Mouse (Mus musculus): ENCODE results near the gene Osbpl10. TPM values are rescaled to one million over a fixed set of nuclear protein-coding genes. Genes with fewer than 3 reads are reported as not detected.

Gene Osbpl10
- polyA plus RNA-seq, 1 experiment from 2014 or later, result 1.4 TPM

DNA sequence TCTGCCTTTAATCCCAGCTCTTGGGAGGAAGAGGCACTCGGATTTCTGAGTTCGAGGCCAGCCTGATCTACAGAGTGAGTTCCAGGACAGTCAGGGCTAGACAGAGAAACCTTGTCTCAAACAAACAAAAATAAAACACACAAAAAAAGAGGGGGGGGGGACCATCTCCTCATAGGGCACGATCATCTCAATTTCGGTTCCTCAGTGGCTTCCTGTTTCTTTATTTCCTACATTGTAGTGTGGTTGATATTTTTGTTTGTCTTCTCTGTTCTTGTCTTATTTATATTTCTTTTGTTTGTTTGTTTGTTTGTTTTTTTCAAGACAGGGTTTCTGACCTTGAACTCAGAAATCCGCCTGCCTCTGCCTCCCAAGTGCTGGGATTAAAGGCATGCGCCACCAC is 18.1 kb downstream of the Osbpl10 start:
- no peak for TF ChIP-seq EP300 (optimal IDR thresholded peaks at IDR 0.05)
- no peak for TF ChIP-seq CTCF (IDR thresholded peaks at IDR 0.05; ENCODE audit: low read depth)
- H3K4me2 ChIP-seq (replicated peaks; ENCODE audit: low read depth), result no peak overlapping the region
- no peak for DNase-seq (ENCODE audit: low spot score)
- no peak for ATAC-seq (ENCODE audit: low FRiP score, low TSS enrichment)
- no peak overlapping the region for H3K4me3 ChIP-seq (ENCODE audit: low read depth, low read length)
- no peak overlapping the region for H3K9ac ChIP-seq (ENCODE audit: low read length)
- H3K27me3 ChIP-seq (ENCODE audit: control insufficient read depth, insufficient read depth, low read length), result no peaks in the 10 kb centered on the region
- H3K4me1 ChIP-seq (replicated peaks; ENCODE audit: control insufficient read depth, insufficient read depth), result no peaks in the 10 kb centered on the region
- no peaks in the 10 kb centered on the region for H3K9me3 ChIP-seq (ENCODE audit: control insufficient read depth, low read length)
- 94% methylated on average over 6 of the region's 6 CpGs for WGBS
- H3K27ac ChIP-seq (replicated peaks), result no peak overlapping the region
- no peaks in the 10 kb centered on the region for H3K36me3 ChIP-seq (ENCODE audit: control insufficient read depth, insufficient read depth, low read length)

DNA sequence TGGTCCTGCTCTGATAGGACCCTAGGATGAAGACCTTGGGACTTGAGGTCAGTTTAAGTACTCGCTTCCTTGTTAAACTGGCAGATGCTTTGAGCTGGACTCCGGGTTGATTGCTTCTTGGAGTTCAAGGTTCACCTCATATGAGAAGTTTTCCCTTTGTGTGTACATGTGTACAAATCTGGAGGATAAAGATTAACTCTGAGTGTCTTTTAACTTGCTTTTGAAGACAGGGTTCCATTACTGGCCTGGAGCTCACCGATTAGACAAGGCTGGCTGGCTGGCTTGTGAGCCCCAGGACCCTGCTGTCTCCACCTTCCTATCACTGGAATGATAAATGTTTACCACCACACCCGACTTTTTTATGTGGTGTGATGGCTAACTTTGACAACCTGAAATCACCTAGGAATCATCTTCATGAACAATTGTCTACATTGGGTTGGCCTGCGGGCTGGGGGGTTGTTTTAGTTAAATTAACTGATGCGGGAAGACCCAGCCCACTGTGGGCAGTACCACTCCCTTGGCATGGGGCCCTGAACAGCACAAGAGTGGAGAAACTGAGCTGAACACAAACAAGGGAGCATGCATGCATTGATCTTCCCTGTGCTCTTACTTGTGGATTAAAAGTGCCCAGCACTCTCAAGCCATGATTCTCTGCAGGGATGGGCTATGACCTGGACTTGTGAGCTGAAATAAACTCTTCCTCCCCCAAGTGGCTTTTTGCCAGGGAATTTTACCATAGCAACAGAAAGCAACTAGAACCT is 20.8 kb downstream of the Osbpl10 start:
- H3K27ac ChIP-seq (replicated peaks), result no peak overlapping the region
- ATAC-seq (ENCODE audit: low FRiP score, low TSS enrichment) (0 out of 2 replicates have a peak, but pooled peaks have one; percentile 15), DNase-seq (ENCODE audit: low spot score) (no peak)
- 71% methylated on average over 6 of the region's 6 CpGs for WGBS
- no peak overlapping the region for H3K4me2 ChIP-seq (replicated peaks; ENCODE audit: low read depth)
- no peaks in the 10 kb centered on the region for H3K36me3 ChIP-seq (ENCODE audit: control insufficient read depth, insufficient read depth, low read length)
- no peak overlapping the region for H3K4me3 ChIP-seq (ENCODE audit: low read depth, low read length)
- no peaks in the 10 kb centered on the region for H3K9me3 ChIP-seq (ENCODE audit: control insufficient read depth, low read length)
- H3K27me3 ChIP-seq (ENCODE audit: control insufficient read depth, insufficient read depth, low read length), result no peaks in the 10 kb centered on the region
- H3K4me1 ChIP-seq (replicated peaks; ENCODE audit: control insufficient read depth, insufficient read depth), result no peaks in the 10 kb centered on the region
- TF ChIP-seq EP300 (optimal IDR thresholded peaks at IDR 0.05) (no peak), CTCF (IDR thresholded peaks at IDR 0.05; ENCODE audit: low read depth) (no peak)
- no peak overlapping the region for H3K9ac ChIP-seq (ENCODE audit: low read length)

DNA sequence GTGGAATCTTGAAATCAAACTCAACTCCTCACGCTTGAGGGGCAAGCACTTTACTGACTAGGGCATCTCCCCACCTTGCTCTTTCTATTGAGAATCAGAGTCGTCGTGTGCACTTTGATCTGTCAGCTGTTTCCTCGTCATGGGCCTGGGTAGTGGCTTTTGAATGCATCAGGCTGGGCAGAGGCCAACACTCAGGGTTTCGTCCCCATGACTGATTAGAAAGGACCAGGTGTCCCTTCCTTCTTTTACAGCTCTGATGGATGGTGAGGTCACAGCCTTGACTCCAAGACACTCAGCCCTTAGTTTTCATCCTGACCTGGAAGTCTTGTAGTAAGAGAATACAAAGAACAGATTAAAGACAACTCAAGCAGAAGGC is 21.4 kb downstream of the Osbpl10 start:
- no peak overlapping the region for H3K4me3 ChIP-seq (ENCODE audit: low read depth, low read length)
- no peak overlapping the region for H3K9ac ChIP-seq (ENCODE audit: low read length)
- TF ChIP-seq CTCF (IDR thresholded peaks at IDR 0.05; ENCODE audit: low read depth), result no peak
- no peak for TF ChIP-seq EP300 (optimal IDR thresholded peaks at IDR 0.05)
- no peaks in the 10 kb centered on the region for H3K27me3 ChIP-seq (ENCODE audit: control insufficient read depth, insufficient read depth, low read length)
- H3K4me2 ChIP-seq (replicated peaks; ENCODE audit: low read depth), result no peak overlapping the region
- ATAC-seq (ENCODE audit: low FRiP score, low TSS enrichment), result 0 out of 2 replicates have a peak, but pooled peaks have one; percentile 53
- H3K9me3 ChIP-seq (ENCODE audit: control insufficient read depth, low read length), result no peaks in the 10 kb centered on the region
- no peak overlapping the region for H3K27ac ChIP-seq (replicated peaks)
- H3K4me1 ChIP-seq (replicated peaks; ENCODE audit: control insufficient read depth, insufficient read depth), result no peaks in the 10 kb centered on the region
- DNase-seq (ENCODE audit: low spot score), result no peak
- no peaks in the 10 kb centered on the region for H3K36me3 ChIP-seq (ENCODE audit: control insufficient read depth, insufficient read depth, low read length)
- WGBS, result 56% methylated on average over 5 of the region's 5 CpGs

DNA sequence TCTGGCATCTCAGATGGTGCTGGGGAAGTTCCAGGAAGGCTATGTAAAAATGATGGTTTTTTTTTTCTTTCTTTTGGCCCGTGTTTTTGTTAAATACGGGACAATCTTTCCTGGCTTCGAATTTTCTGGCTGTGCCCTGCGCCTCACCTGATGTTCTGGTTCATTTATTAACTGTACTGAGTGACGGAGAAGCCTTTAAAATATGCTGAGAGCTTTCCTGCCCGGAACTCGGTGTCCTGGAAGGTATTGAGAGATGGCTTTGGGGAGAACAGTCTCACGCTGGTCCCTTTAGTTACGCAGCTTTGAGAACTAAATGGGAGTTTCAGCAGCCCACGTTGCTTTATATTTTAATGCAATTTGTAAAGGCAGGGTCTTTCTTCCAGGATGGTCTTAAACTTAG is 27.1 kb downstream of the Osbpl10 start:
- H3K4me2 ChIP-seq (replicated peaks; ENCODE audit: low read depth), result no peak overlapping the region
- TF ChIP-seq CTCF (IDR thresholded peaks at IDR 0.05; ENCODE audit: low read depth), result no peak
- no peak for TF ChIP-seq EP300 (optimal IDR thresholded peaks at IDR 0.05)
- 70% methylated on average over 10 of the region's 10 CpGs for WGBS
- H3K9me3 ChIP-seq (ENCODE audit: control insufficient read depth, low read length), result no peaks in the 10 kb centered on the region
- H3K4me3 ChIP-seq (ENCODE audit: low read depth, low read length), result no peak overlapping the region
- H3K27ac ChIP-seq (replicated peaks), result no peak overlapping the region
- H3K4me1 ChIP-seq (replicated peaks; ENCODE audit: control insufficient read depth, insufficient read depth), result no peaks in the 10 kb centered on the region
- H3K9ac ChIP-seq (ENCODE audit: low read length), result no peak overlapping the region
- H3K36me3 ChIP-seq (ENCODE audit: control insufficient read depth, insufficient read depth, low read length), result no peaks in the 10 kb centered on the region; the same call in 1 of the 2 replicates
- DNase-seq (ENCODE audit: low spot score), result no peak
- no peaks in the 10 kb centered on the region for H3K27me3 ChIP-seq (ENCODE audit: control insufficient read depth, insufficient read depth, low read length)
- no peak for ATAC-seq (ENCODE audit: low FRiP score, low TSS enrichment)

DNA sequence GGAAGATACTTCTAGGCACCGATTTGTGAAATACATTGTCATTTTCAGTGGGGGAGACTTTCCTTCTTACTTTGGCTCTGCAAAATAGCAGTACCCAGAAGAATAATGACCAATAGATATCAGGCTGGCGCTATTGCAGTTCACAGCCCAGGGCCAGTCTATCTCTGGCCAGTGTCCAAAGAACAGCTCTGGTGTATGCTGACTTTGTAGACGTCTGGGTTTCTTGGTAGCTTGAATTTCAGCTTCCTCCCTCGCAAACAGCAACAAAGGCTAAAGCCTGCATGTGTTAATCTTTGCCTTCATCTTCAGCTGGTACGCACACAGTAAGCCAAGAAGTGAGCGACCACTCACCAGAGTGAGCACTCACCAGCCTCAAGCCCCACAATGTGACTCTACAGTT is 29.4 kb downstream of the Osbpl10 start:
- peak; percentile 22 for DNase-seq (ENCODE audit: low spot score)

DNA sequence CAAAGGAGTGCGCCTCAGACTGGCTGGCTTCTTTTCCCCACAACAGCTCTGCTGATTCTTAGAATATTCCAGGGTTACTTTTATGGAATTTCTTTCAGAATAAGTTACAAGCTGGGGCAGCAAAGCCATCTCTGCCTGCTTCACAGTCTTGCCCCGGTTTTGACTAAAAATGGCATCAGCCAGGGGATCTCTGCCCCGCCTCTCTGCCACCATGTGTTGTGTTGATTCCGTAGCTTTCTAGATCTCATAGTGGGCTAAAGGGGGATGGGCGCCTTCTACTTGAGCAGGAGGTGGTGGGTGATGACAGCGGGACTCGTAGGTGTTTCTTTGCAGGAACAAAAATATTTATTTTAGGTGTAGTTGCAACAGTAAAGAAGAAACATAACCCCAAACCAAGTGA is 29.8 kb downstream of the Osbpl10 start:
- H3K4me2 ChIP-seq (replicated peaks; ENCODE audit: low read depth), result no peak overlapping the region
- ATAC-seq (ENCODE audit: low FRiP score, low TSS enrichment), result no peak
- WGBS, result 79% methylated on average over 7 of the region's 7 CpGs
- H3K27me3 ChIP-seq (ENCODE audit: control insufficient read depth, insufficient read depth, low read length), result no peaks in the 10 kb centered on the region
- TF ChIP-seq EP300 (optimal IDR thresholded peaks at IDR 0.05) (no peak), CTCF (IDR thresholded peaks at IDR 0.05; ENCODE audit: low read depth) (no peak)
- H3K4me1 ChIP-seq (replicated peaks; ENCODE audit: control insufficient read depth, insufficient read depth), result no peaks in the 10 kb centered on the region
- DNase-seq (ENCODE audit: low spot score), result no peak
- H3K4me3 ChIP-seq (ENCODE audit: low read depth, low read length), result no peak overlapping the region
- H3K27ac ChIP-seq (replicated peaks), result no peak overlapping the region
- no peaks in the 10 kb centered on the region; the same call in 1 of the 2 replicates for H3K36me3 ChIP-seq (ENCODE audit: control insufficient read depth, insufficient read depth, low read length)
- H3K9ac ChIP-seq (ENCODE audit: low read length), result no peak overlapping the region
- no peaks in the 10 kb centered on the region for H3K9me3 ChIP-seq (ENCODE audit: control insufficient read depth, low read length)

More for the DNA sequence above, 29.4 kb downstream of the Osbpl10 start:
- 48% methylated on average over 6 of the region's 6 CpGs for WGBS
- Histone ChIP-seq H3K4me1 (replicated peaks; ENCODE audit: control insufficient read depth, insufficient read depth) (no peaks in the 10 kb centered on the region), H3K9me3 (ENCODE audit: control insufficient read depth, low read length) (no peaks in the 10 kb centered on the region), H3K9ac (ENCODE audit: low read length) (no peak overlapping the region), H3K4me2 (replicated peaks; ENCODE audit: low read depth) (no peak overlapping the region), H3K4me3 (ENCODE audit: low read depth, low read length) (no peak overlapping the region), H3K36me3 (ENCODE audit: control insufficient read depth, insufficient read depth, low read length) (no peaks in the 10 kb centered on the region; the same call in 1 of the 2 replicates), H3K27ac (replicated peaks) (no peak overlapping the region), H3K27me3 (ENCODE audit: control insufficient read depth, insufficient read depth, low read length) (no peaks in the 10 kb centered on the region)
- TF ChIP-seq CTCF (IDR thresholded peaks at IDR 0.05; ENCODE audit: low read depth) (no peak), EP300 (optimal IDR thresholded peaks at IDR 0.05) (no peak)
- peak; percentile 42; the same call in 1 of the 2 replicates for ATAC-seq (ENCODE audit: low FRiP score, low TSS enrichment)

All from stomach, postnatal 0 days (tissue).